Mouse (Mus musculus) limb, embryonic 13.5 days (tissue): ENCODE data around the gene Pou3f1. TPM values are rescaled to one million over a fixed set of nuclear protein-coding genes. Genes with fewer than 3 reads are reported as not detected.

Experiments used
- ATAC-seq: fragments of 200-750 bp; cut with Nextera tagmentation; 2 replicates; pipeline ENCODE4 v1.8.0; 2017; ENCODE audit warnings: low read depth, moderate number of reproducible peaks, moderate TSS enrichment; ENCODE audit not compliant: low FRiP score
- H3K27ac ChIP-seq: fragments of 300-500 bp; sonication (generic); 2 replicates; pipeline ENCODE4 v1.5.1; 2015; ENCODE audit warnings: inconsistent platforms, mild to moderate bottlenecking, moderate library complexity
- H3K27me3 ChIP-seq: fragments of 300-500 bp; sonication (generic); 2 replicates; pipeline ENCODE4 v1.6.1; 2015; ENCODE audit warnings: mild to moderate bottlenecking, inconsistent platforms
- H3K36me3 ChIP-seq: fragments of 300-500 bp; sonication (generic); 2 replicates; pipeline ENCODE4 v1.6.1; 2015; ENCODE audit warnings: inconsistent platforms, mild to moderate bottlenecking, moderate library complexity
- H3K4me1 ChIP-seq: fragments of 300-500 bp; sonication (generic); 2 replicates; pipeline ENCODE4 v1.6.1; 2015; ENCODE audit warnings: inconsistent platforms
- H3K4me2 ChIP-seq: fragments of 300-500 bp; sonication (generic); replicated peaks from 2 replicates; pipeline ENCODE4 v1.6.1; 2015; ENCODE audit warnings: inconsistent platforms, mild to moderate bottlenecking, moderate library complexity
- H3K4me3 ChIP-seq: fragments of 300-500 bp; sonication (generic); 2 replicates; pipeline ENCODE4 v1.5.1; 2015; ENCODE audit warnings: moderate library complexity, mild to moderate bottlenecking, inconsistent platforms
- H3K9ac ChIP-seq: fragments of 300-500 bp; sonication (generic); 2 replicates; pipeline ENCODE4 v1.6.1; 2015; ENCODE audit warnings: mild to moderate bottlenecking, inconsistent platforms
- H3K9me3 ChIP-seq: fragments of 300-500 bp; sonication (generic); 2 replicates; pipeline ENCODE4 v1.6.1; 2016; ENCODE audit warnings: inconsistent platforms
- whole genome bisulfite sequencing: fragments of 180-500 bp; shearing (Covaris S2); methylation state at CpG from one replicate; pipeline ENCODE4 v1.1.7; 2015; 5-methylcytosine and 5-hydroxymethylcytosine counted together
- polyA plus RNA-seq: library from polyadenylated mRNA; unstranded; fragments of >200 nt; fragmentation: Nextera tagmentation; extraction: Ambion mirVana; gene quantifications from 2 replicates; pipeline ENCODE4 v1.2.1, GENCODE M21; 2015

Pou3f1 gene
- polyA plus RNA-seq, 1 experiment from 2014 or later: 0.99 TPM

GRCm38 (mm10) chr4:124695786-124696516 is 39.3 kb downstream of the Pou3f1 start:
- 9% methylated on average over 18 of the region's 18 CpGs for WGBS
- Histone ChIP-seq H3K36me3 (0 out of 2 replicates have a peak, but pooled peaks cover 2% of the 10 kb centered on the region), H3K9me3 (no peaks in the 10 kb centered on the region), H3K9ac (no peak overlapping the region), H3K4me3 (peak overlapping the region; percentile 2; the same call in 1 of the 2 replicates), H3K27me3 (0 out of 2 replicates have a peak, but pooled peaks cover 3% of the 10 kb centered on the region), H3K4me2 (peak overlapping the region; percentile 45), H3K27ac (0 out of 2 replicates have a peak overlapping the region, but pooled peaks have one; percentile 6), H3K4me1 (peaks cover 34% of the 10 kb centered on the region)
- ATAC-seq: no peak

GRCm38 (mm10) chr4:124699791-124700190 is 43.2 kb downstream of the Pou3f1 start:
- peak overlapping the region; percentile 94 for H3K27ac ChIP-seq
- H3K4me2 ChIP-seq: peak overlapping the region; percentile 77
- H3K9me3 ChIP-seq: no peaks in the 10 kb centered on the region
- 0 out of 2 replicates have a peak, but pooled peaks cover 3% of the 10 kb centered on the region for H3K27me3 ChIP-seq
- H3K4me3 ChIP-seq: peak overlapping the region; percentile 93
- ATAC-seq: no peak
- H3K9ac ChIP-seq: peak overlapping the region; percentile 94; the same call in 1 of the 2 replicates
- 10% methylated on average over 6 of the region's 6 CpGs for WGBS
- H3K4me1 ChIP-seq: peaks cover 47% of the 10 kb centered on the region
- H3K36me3 ChIP-seq: no peaks in the 10 kb centered on the region

- ATAC-seq: peak; percentile 74
- H3K4me3 ChIP-seq: peak within 1 kb of the TSS; percentile 93
- H3K9ac ChIP-seq: peak within 1 kb of the TSS; percentile 94
- H3K27me3 ChIP-seq: 0 out of 2 replicates have a peak, but pooled peaks cover 3% of the 10 kb centered on the region
- H3K4me2 ChIP-seq: peak within 1 kb of the TSS; percentile 77
- peaks cover 54% of the 10 kb centered on the region for H3K4me1 ChIP-seq
- WGBS: under 1% methylated on average over 38 of the region's 59 CpGs
- H3K36me3 ChIP-seq: peaks cover 1% of the 10 kb centered on the region
- H3K27ac ChIP-seq: peak within 1 kb of the TSS; percentile 94
- H3K9me3 ChIP-seq: no peaks in the 10 kb centered on the region
Measured at GRCm38 (mm10) chr4:124700248-124700971, 43.8 kb downstream of the Pou3f1 start, which contains the start of gene Fhl3. TSS of gene Fhl3 (plus strand) at chr4:124700701.

GRCm38 (mm10) chr4:124701052-124701845 is 44.6 kb downstream of the Pou3f1 start:
- under 1% methylated on average over 22 of the region's 22 CpGs for WGBS

GRCm38 (mm10) chr4:124701916-124702315 is 45.3 kb downstream of the Pou3f1 start:
- peaks cover 58% of the 10 kb centered on the region for H3K4me1 ChIP-seq

More at GRCm38 (mm10) chr4:124701052-124701845, 44.6 kb downstream of the Pou3f1 start:
- Histone ChIP-seq H3K4me1 (peaks cover 56% of the 10 kb centered on the region), H3K9ac (peak overlapping the region; percentile 94), H3K4me3 (peak overlapping the region; percentile 93), H3K4me2 (peak overlapping the region; percentile 77), H3K27ac (peak overlapping the region; percentile 94), H3K9me3 (no peaks in the 10 kb centered on the region), H3K36me3 (peaks cover 10% of the 10 kb centered on the region), H3K27me3 (0 out of 2 replicates have a peak, but pooled peaks cover under 1% of the 10 kb centered on the region)
- ATAC-seq: peak; percentile 12

GRCm38 (mm10) chr4:124703406-124703805 is 46.8 kb downstream of the Pou3f1 start:
- peaks cover 26% of the 10 kb centered on the region for H3K36me3 ChIP-seq
- H3K9me3 ChIP-seq: no peaks in the 10 kb centered on the region
- peak overlapping the region; percentile 77 for H3K4me2 ChIP-seq
- H3K27me3 ChIP-seq: no peaks in the 10 kb centered on the region
- H3K4me1 ChIP-seq: peaks cover 71% of the 10 kb centered on the region
- peak overlapping the region; percentile 97 for H3K27ac ChIP-seq
- peak overlapping the region; percentile 29 for H3K4me3 ChIP-seq
- no peak for ATAC-seq
- H3K9ac ChIP-seq: peak overlapping the region; percentile 63
- 18% methylated on average over 2 of the region's 2 CpGs for whole genome bisulfite sequencing

More at GRCm38 (mm10) chr4:124701916-124702315, 45.3 kb downstream of the Pou3f1 start:
- H3K27ac ChIP-seq: peak overlapping the region; percentile 94
- ATAC-seq: no peak
- peak overlapping the region; percentile 93 for H3K4me3 ChIP-seq
- WGBS: 22% methylated on average over 5 of the region's 5 CpGs
- H3K9me3 ChIP-seq: no peaks in the 10 kb centered on the region
- peak overlapping the region; percentile 94 for H3K9ac ChIP-seq
- no peaks in the 10 kb centered on the region for H3K27me3 ChIP-seq
- H3K4me2 ChIP-seq: peak overlapping the region; percentile 77
- H3K36me3 ChIP-seq: peaks cover 16% of the 10 kb centered on the region

- ATAC-seq: peak; percentile 3; the same call in 1 of the 2 replicates
Measured at GRCm38 (mm10) chr4:124703881-124704796, 47.5 kb downstream of the Pou3f1 start.

GRCm38 (mm10) chr4:124704797-124705474 is 48.3 kb downstream of the Pou3f1 start:
- Histone ChIP-seq H3K9ac (peak overlapping the region; percentile 63), H3K4me2 (peak overlapping the region; percentile 77), H3K4me3 (peak overlapping the region; percentile 29), H3K27ac (peak overlapping the region; percentile 97), H3K4me1 (peaks cover 79% of the 10 kb centered on the region), H3K36me3 (peaks cover 26% of the 10 kb centered on the region), H3K9me3 (no peaks in the 10 kb centered on the region), H3K27me3 (no peaks in the 10 kb centered on the region)
- WGBS: 18% methylated on average over 11 of the region's 11 CpGs
- ATAC-seq: no peak

More at GRCm38 (mm10) chr4:124703881-124704796, 47.5 kb downstream of the Pou3f1 start:
- Histone ChIP-seq H3K27me3 (no peaks in the 10 kb centered on the region), H3K27ac (peak overlapping the region; percentile 97), H3K36me3 (peaks cover 26% of the 10 kb centered on the region), H3K9me3 (no peaks in the 10 kb centered on the region), H3K4me1 (peaks cover 77% of the 10 kb centered on the region), H3K4me3 (peak overlapping the region; percentile 29), H3K9ac (peak overlapping the region; percentile 63), H3K4me2 (peak overlapping the region; percentile 77)
- 7% methylated on average over 6 of the region's 6 CpGs for WGBS

GRCm38 (mm10) chr4:124705661-124706269 is 49.2 kb downstream of the Pou3f1 start:
- WGBS: 90% methylated on average over 23 of the region's 23 CpGs
- H3K27me3 ChIP-seq: no peaks in the 10 kb centered on the region
- H3K36me3 ChIP-seq: peaks cover 26% of the 10 kb centered on the region
- H3K4me3 ChIP-seq: no peak overlapping the region
- peak overlapping the region; percentile 97; the same call in 1 of the 2 replicates for H3K27ac ChIP-seq
- 0 out of 2 replicates have a peak overlapping the region, but pooled peaks have one; percentile 35 for H3K9ac ChIP-seq
- no peak for ATAC-seq
- H3K4me2 ChIP-seq: peak overlapping the region; percentile 77; the same call in 1 of the 2 replicates
- no peaks in the 10 kb centered on the region for H3K9me3 ChIP-seq
- peaks cover 86% of the 10 kb centered on the region for H3K4me1 ChIP-seq
